Comparison of ENCODE assay signal across 16 mouse cellular contexts in genomic region chr8:11627717-11628116, GRCm38 (mm10).
"Had no signal": no experiment of that assay in that cellular context is flagged by ENCODE, and none has a peak within 500 bp of the region (broad histone marks: within the 10 kb centered on the region; RNA-seq: fewer than 3 reads in every experiment).

No protein-coding gene starts in this region.

- H3K27me3 ChIP-seq: midbrain, embryonic 12.5 days; neural tube, embryonic 13.5 days; neural tube, embryonic 15.5 days had no signal

- ATAC-seq: midbrain, embryonic 16.5 days had no signal

- DNase-seq: lung, embryonic 14.5 days; lung, postnatal 10 days; lung, postnatal 4 days; midbrain, embryonic 14.5 days; retina, postnatal 1 day; right cerebral cortex, postnatal 4 days; spleen, adult 18-20 months; thymus, adult 18-20 months; thymus, postnatal 14 days; thymus, postnatal 36 days had no signal

- H3K4me3 ChIP-seq: midbrain, embryonic 10.5 days; midbrain, embryonic 12.5 days; myocyte; neural tube, embryonic 13.5 days; neural tube, embryonic 15.5 days had no signal

- H3K27ac ChIP-seq: midbrain, embryonic 10.5 days; midbrain, embryonic 12.5 days; neural tube, embryonic 13.5 days; neural tube, embryonic 15.5 days had no signal

- H3K9me3 ChIP-seq: midbrain, embryonic 10.5 days; midbrain, embryonic 12.5 days; neural tube, embryonic 13.5 days; neural tube, embryonic 15.5 days had no signal

- H3K9ac ChIP-seq: lung, embryonic 14.5 days; midbrain, embryonic 12.5 days; neural tube, embryonic 13.5 days; neural tube, embryonic 15.5 days had no signal

- H3K4me2 ChIP-seq: lung, embryonic 14.5 days; midbrain, embryonic 12.5 days; neural tube, embryonic 13.5 days; neural tube, embryonic 15.5 days had no signal
